Mouse (Mus musculus) MEL (cell line): Measurements from ENCODE around the gene Lhx2.

Experiments used
- CTCF ChIP-seq, 3 experiments: IDR thresholded peaks in 2 of 3; conservative IDR thresholded peaks in 1 of 3; 2 replicates each; pipeline ENCODE4 v1.5.1; 2011 to 2012; ENCODE audit warnings: low read length in 3 of 3, low read depth in 2 of 3, mild to moderate bottlenecking in 2 of 3, improper control_type of control experiment in 1 of 3, inconsistent platforms in 1 of 3, mixed read lengths in 1 of 3, moderate library complexity in 1 of 3; ENCODE audit not compliant: control insufficient read depth in 1 of 3, insufficient read depth in 1 of 3, poor library complexity in 1 of 3, severe bottlenecking in 1 of 3
- MAZ ChIP-seq: IDR thresholded peaks from 2 replicates; pipeline ENCODE4 v1.6.1; 2012; ENCODE audit warnings: low read depth, mild to moderate bottlenecking, inconsistent platforms, low read length, improper control_type of control experiment
- NRF1 ChIP-seq: IDR thresholded peaks from 2 replicates; pipeline ENCODE4 v1.6.1; 2014; ENCODE audit warnings: low read depth, mild to moderate bottlenecking, inconsistent platforms, low read length, improper control_type of control experiment, moderate library complexity; ENCODE audit not compliant: poor library complexity, insufficient read depth, severe bottlenecking
- RAD21 ChIP-seq: IDR thresholded peaks from 2 replicates; pipeline ENCODE4 v1.6.1; 2011; ENCODE audit warnings: mild to moderate bottlenecking, low read depth, low read length, improper control_type of control experiment
- USF1 ChIP-seq: IDR thresholded peaks from 2 replicates; pipeline ENCODE4 v1.6.1; 2014; ENCODE audit warnings: low read depth, mild to moderate bottlenecking, inconsistent platforms, low read length, improper control_type of control experiment, moderate library complexity

DNA sequence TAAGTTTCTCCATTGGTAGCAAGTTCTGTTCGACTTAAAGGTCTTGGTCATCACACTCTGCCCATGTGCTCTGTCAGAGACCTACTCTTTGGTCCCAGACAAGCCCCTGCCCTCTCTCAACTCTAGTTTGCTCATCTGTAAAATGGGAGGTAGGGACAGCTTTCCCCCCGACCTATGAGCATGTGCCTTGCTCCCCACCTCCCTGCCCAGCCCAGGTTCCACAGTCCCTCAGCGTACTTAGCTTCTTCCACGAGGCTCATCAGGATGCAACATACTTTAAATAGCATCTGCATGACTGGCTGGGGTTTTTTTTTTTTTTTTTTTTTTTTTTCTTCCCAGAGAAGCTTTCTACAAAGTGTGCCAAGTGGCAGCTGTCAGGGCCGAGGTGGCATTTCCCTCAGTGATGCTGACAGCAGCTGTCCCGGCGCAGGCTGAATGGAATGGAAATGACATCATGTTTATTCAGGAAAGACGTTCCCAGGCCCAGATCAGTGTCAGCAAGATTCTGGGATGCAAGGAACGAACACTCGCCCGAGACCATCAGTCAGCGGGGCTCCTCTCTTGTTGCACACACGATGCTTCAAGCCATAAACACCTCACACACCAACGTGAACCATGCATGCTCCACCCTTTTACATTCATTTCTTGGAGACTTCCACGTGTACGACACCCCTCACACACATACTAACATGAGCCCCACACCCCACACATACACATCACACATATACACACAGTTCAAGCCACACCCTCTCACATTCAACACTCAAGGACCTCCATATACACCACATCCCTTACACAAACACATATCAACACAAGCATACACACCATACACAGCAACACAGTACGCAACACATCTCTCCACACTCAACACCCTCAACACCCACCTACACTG lies 56.1 kb downstream of the Lhx2 start:
- TF ChIP-seq CTCF (IDR thresholded peaks at IDR 0.05 in 2 of 3, conservative IDR thresholded peaks at IDR 0.05 in 1 of 3; ENCODE audit: control insufficient read depth in 1 of 3, insufficient read depth in 1 of 3, low read depth in 2 of 3, low read length in 3 of 3, poor library complexity in 1 of 3, severe bottlenecking in 1 of 3) (no peak), NRF1 (no peak), USF1 (no peak), MAZ (no peak), RAD21 (no peak)
